Comparison of ENCODE assay signal across 15 mouse cellular contexts in genomic region chr12:81843501-81843900, GRCm38 (mm10). TPM values are rescaled to one million over a fixed set of nuclear protein-coding genes. Genes with fewer than 3 reads are reported as not detected.
A peak's percentile ranks its signal among the peaks of the same experiment; 100 is the strongest.
DNase-seq lines count a peak whose midpoint lies in the region; ATAC-seq and TF ChIP-seq lines count a peak whose summit lies in the region.
"Had no signal": no experiment of that assay in that cellular context is flagged by ENCODE, and none has a peak within 500 bp of the region (broad histone marks: within the 10 kb centered on the region; RNA-seq: fewer than 3 reads in every experiment).

No protein-coding gene starts in this region.

- 0 out of 2 replicates have a peak, but pooled peaks cover 1% of the 10 kb centered on the region for H3K4me1 ChIP-seq in heart, adult 2 months (ENCODE audit: control insufficient read depth, insufficient read depth, low read length)
- H3K4me1 ChIP-seq in heart, embryonic 12.5 days (replicated peaks), result peaks cover 13% of the 10 kb centered on the region
- H3K4me1 ChIP-seq: liver, embryonic 15.5 days had no signal

- H3K4me2 ChIP-seq in heart, embryonic 12.5 days, result no peak overlapping the region
- H3K4me2 ChIP-seq: limb, embryonic 12.5 days; liver, embryonic 15.5 days; neural tube, embryonic 15.5 days had no signal

- H3K36me3 ChIP-seq in heart, adult 2 months (ENCODE audit: control insufficient read depth, insufficient read depth, low read length), result no peaks in the 10 kb centered on the region
- H3K36me3 ChIP-seq in heart, embryonic 12.5 days, result no peaks in the 10 kb centered on the region
- H3K36me3 ChIP-seq: limb, embryonic 12.5 days; liver, embryonic 15.5 days; neural tube, embryonic 15.5 days had no signal

- TF ChIP-seq POLR2A in heart, adult 2 months (IDR thresholded peaks at IDR 0.05; ENCODE audit: insufficient read depth, low read depth, low read length), result no peak

- no peaks in the 10 kb centered on the region for H3K79me2 ChIP-seq in heart, adult 2 months (replicated peaks; ENCODE audit: control insufficient read depth, insufficient read depth, low read length)

- no peak for TF ChIP-seq EP300 in heart, adult 2 months (IDR thresholded peaks at IDR 0.05; ENCODE audit: insufficient read depth, low read depth, low read length)

- H3K9me3 ChIP-seq in heart, embryonic 12.5 days (replicated peaks), result no peaks in the 10 kb centered on the region
- H3K9me3 ChIP-seq: limb, embryonic 12.5 days; liver, embryonic 15.5 days; neural tube, embryonic 15.5 days had no signal

- no peak overlapping the region for H3K4me3 ChIP-seq in heart, adult 2 months
- no peak overlapping the region for H3K4me3 ChIP-seq in heart, embryonic 12.5 days
- H3K4me3 ChIP-seq: limb, embryonic 12.5 days; liver, embryonic 15.5 days; neural tube, embryonic 15.5 days had no signal

- no peaks in the 10 kb centered on the region for H3K27me3 ChIP-seq in heart, adult 2 months (ENCODE audit: control insufficient read depth, insufficient read depth, low read length)
- H3K27me3 ChIP-seq in heart, embryonic 12.5 days (replicated peaks), result no peaks in the 10 kb centered on the region
- H3K27me3 ChIP-seq: CH12.LX; neural tube, embryonic 15.5 days had no signal

- H3K9ac ChIP-seq in heart, adult 2 months (ENCODE audit: low read depth, low read length), result no peak overlapping the region
- H3K9ac ChIP-seq in heart, embryonic 12.5 days, result no peak overlapping the region
- H3K9ac ChIP-seq: limb, embryonic 12.5 days; liver, embryonic 15.5 days; neural tube, embryonic 15.5 days had no signal

- no peak for TF ChIP-seq CTCF in heart, adult 2 months (IDR thresholded peaks at IDR 0.05)

- intact Hi-C loops in heart, adult 2 months (cut with DNase I), result no loop called here
- intact Hi-C loops in gastrocnemius, postnatal 36 days (cut with DNase I), result no loop called here

- no peak for ATAC-seq in heart, embryonic 12.5 days (ENCODE audit: insufficient number of reproducible peaks, low FRiP score)

- DNase-seq in adrenal gland, postnatal 14 days, result peak; percentile 41
- DNase-seq in adrenal gland, adult 8-10 months, result no peak
- DNase-seq in heart, adult 2 months, result peak; percentile 30 to 47
- peak; percentile 87 for DNase-seq in cerebellum, postnatal 14 days
- peak; percentile 25 to 29 for DNase-seq in gastrocnemius, postnatal 36 days
- DNase-seq in kidney, postnatal 10 days, result no peak
- DNase-seq in spleen, postnatal 14 days (ENCODE audit: low spot score in 2 of 2), result no peak
- DNase-seq: kidney, adult 2 months; lung, postnatal 10 days; thymus, postnatal 25 days had no signal

- no peak overlapping the region for H3K27ac ChIP-seq in heart, adult 2 months
- no peak overlapping the region for H3K27ac ChIP-seq in heart, embryonic 12.5 days (ENCODE audit: poor library complexity, severe bottlenecking)
- H3K27ac ChIP-seq: limb, embryonic 12.5 days; liver, embryonic 15.5 days; neural tube, embryonic 15.5 days had no signal

- WGBS in heart, adult 2 months, result 58% methylated on average over 5 of the region's 5 CpGs
- 81% methylated on average over 5 of the region's 5 CpGs for WGBS in heart, embryonic 12.5 days

RNA-seq across cellular contexts. Expression of gene Pcnx, which starts 16.3 kb away (rescaled TPM):
- total RNA-seq in adrenal gland, postnatal 14 days (2021), result 57.7 and 60.7 TPM in 2 replicates
- 10 to 100 TPM; 56.1 to 89.3 (median 70.1) TPM for total RNA-seq in adrenal gland, adult 8-10 months (2022)
- total RNA-seq in heart, adult 2 months (2021), result 10 to 100 TPM; 58.3 to 61.7 TPM
- polyA plus RNA-seq in heart, adult 2 months (2012; rRNA removed), result 25.4 and 42.8 TPM in 2 replicates
- polyA plus RNA-seq in heart, embryonic 12.5 days (2016; fragmentation: Nextera tagmentation; extraction: Ambion mirVana), result 17.8 and 19.1 TPM in 2 replicates
- 10 to 100 TPM; 35.8 to 40.9 TPM for total RNA-seq in gastrocnemius, postnatal 36 days (2021)

Comparison
In these comparisons a context has a peak if more than half of its experiments do, and no peak if none do; other contexts are left out.
1. DNase-seq: peak in adrenal gland, postnatal 14 days (single experiment), heart, adult 2 months (2 of 2), cerebellum, postnatal 14 days (2 of 2) and gastrocnemius, postnatal 36 days (2 of 2); none in adrenal gland, adult 8-10 months (single experiment), kidney, postnatal 10 days (single experiment) and spleen, postnatal 14 days (0 of 2).